Mouse (Mus musculus): Measurements from ENCODE around the gene Lyrm1.

Lyrm1 gene

DNA sequence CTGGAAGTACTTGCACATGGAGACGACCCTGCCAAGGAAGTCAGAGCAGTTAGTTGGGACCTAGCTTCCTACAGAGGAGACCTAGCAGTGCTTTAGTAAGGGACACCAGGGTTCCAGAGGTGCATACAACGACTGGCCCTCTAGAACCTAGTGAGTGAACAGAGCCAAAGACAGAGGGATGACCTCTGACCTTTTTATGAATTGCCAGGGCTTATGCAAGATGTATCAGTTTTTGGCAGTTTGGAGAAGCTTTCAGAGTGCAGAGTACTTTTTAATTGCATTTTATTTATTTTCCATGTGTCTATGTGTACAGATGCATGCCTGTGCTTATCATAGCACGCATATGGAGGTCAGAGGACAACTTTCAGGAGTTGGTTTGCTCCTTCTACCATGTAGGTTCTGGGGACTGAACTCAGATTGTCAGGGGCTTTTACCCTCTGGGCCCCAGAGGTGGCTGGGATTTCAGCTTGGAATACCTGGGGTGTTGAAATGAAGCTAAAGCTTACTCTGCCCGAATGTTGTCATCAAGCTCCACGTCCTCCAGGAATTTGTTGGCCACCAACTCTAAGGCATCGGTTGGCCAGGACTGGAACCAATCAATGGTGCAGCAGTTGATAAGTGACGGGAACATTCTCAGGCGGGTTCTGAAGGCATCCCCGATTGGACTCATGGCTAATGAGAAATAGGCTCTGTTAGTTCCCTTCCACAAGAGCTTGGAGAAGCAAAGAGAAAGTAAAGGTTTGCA is 70.2 kb downstream of the Lyrm1 start:
- DNase-seq (ENCODE audit: low spot score): no peak

DNA sequence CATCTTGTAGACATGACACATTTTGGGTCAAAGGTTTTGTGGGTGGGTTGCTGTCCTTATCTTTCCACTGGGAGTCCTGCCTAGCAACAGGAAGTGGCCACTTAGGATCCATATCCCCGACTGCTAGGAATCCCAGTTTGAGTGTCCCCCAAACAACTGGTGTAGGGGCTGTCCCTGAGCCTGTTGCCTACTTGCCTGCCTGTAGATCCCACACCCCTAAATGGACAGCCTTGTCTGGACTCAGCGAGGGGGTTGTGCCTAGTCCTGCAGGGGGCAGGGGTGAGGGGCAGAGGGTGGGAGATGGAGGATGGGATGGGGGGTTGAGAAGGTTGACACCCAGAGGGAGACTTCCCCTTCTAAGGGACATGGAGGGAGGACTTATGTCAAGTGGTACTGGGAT is 73.7 kb downstream of the Lyrm1 start:
- DNase-seq (ENCODE audit: low spot score): no peak

GRCm38 (mm10) chr7:119974214-119974613 is 78.6 kb downstream of the Lyrm1 start:
- DNase-seq (ENCODE audit: low spot score): no peak

DNA sequence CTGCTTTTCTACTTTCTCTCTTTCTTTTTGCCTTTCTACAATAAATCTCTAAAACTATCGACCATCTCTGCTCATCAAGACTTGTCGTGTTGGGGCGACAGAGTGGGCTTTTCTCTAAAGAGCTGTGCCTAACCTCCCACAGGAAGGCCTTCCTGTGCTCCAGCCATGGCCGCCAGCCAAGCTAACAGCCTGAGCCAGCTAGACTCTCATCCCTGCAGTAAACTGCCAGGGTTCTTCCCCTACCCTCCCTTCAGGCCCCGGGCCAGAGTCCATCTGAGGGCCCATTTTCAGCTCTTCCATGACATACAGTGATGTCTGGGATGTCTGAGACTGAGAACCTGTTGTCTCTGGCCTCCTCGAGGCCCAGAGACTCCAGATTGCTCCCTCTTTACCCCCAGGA is 80.6 kb downstream of the Lyrm1 start:
- DNase-seq (ENCODE audit: low spot score): no peak

DNA sequence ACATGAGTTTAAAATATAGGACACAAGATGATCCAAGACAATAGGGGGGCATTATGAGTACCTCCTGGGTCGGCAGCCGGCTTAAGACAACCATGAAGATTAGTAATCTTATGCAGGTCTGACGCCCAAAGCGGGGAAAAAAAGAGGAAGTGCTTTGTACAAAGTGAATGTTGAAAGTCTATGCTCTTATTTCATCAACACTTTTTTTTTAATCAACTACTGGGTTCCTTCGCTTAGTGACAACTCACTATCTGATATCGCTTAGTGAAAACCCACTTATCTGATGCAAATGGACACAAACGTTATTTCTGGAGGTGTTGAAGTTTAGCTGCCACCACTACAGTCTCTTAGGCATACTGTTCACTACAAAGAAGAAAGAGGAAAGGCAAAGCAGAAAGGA is 81.9 kb downstream of the Lyrm1 start:
- no peak for DNase-seq (ENCODE audit: low spot score)

GRCm38 (mm10) chr7:119978576-119978975 is 82.9 kb downstream of the Lyrm1 start:
- no peak for DNase-seq (ENCODE audit: low spot score)

GRCm38 (mm10) chr7:119980170-119980569 is 84.5 kb downstream of the Lyrm1 start:
- no peak for DNase-seq (ENCODE audit: low spot score)

DNA sequence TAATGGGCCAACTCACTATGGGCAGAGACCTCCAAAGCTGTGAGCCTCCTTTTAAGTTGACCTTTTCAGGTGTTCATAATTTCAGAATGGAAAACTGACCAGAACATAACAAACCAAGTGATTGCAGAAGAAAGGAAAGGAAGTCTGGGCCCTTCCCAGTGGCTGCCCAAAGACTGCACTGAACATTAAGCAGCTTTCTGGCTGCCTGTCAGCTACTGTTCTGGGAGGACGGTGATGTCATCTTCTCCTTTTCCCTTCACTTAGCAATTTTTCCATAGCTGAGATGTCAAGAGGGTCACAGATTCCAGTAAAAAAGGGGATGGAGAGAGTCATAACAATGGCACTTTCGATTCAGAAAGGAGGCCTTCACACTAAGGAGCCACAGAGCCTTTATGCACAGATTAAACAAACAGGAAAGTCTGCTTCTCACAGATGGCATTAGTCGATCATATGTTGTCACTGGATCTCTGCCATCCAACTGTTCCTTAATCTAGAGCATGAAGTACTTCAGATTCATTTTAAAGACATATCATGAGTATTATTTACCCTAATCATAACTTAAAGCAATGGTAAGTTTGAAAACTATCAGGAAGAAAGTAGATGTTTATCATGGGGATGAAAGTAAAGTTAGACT is 89.7 kb downstream of the Lyrm1 start:
- no peak for DNase-seq (ENCODE audit: low spot score)

DNA sequence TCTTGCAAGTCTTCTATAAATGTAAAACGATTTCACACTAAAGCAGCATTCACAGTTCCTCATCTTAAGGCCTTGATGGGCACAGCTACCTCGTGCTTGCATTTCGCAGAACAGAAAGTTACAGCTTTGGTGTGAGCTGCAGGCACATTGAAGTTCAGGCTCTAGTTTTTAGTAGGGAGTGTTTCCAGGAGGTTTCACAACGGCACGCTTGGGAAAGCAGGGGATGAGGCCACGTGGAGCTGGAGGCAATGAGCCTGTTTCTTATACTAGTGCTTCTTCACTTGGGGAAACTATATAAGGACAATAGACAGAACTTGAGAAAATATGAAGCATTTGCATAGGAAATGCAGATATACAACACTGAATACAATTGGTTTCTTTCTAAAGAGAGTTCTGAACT is 101.4 kb downstream of the Lyrm1 start:
- no peak for DNase-seq (ENCODE audit: low spot score)
